Comparison of ENCODE assay signal across 8 mouse cellular contexts in genomic region chr19:16028746-16029252, GRCm38 (mm10). TPM values are rescaled to one million over a fixed set of nuclear protein-coding genes. Genes with fewer than 3 reads are reported as not detected.
DNase-seq lines count a peak whose midpoint lies in the region; ATAC-seq and TF ChIP-seq lines count a peak whose summit lies in the region.

No protein-coding gene starts in this region.

- ATAC-seq in embryonic facial prominence, embryonic 11.5 days (replicated peaks; ENCODE audit: insufficient number of reproducible peaks, low FRiP score, low TSS enrichment, low read depth) = no peak
- ATAC-seq in hindbrain, postnatal 0 days = peak; percentile 7; the same call in 1 of the 2 replicates
- peak; percentile 45; the same call in 1 of the 2 replicates for ATAC-seq in megakaryocyte-erythroid progenitor cell, adult 5-6 weeks (replicated peaks; ENCODE audit: low FRiP score, low TSS enrichment, poor library complexity, severe bottlenecking)

- peak overlapping the region; percentile 77 for H3K4me3 ChIP-seq in lung, adult 2 months (replicated peaks; ENCODE audit: extremely low read depth, low read depth, low read length)
- H3K4me3 ChIP-seq in embryonic facial prominence, embryonic 11.5 days (ENCODE audit: low read depth, low read length) = no peak overlapping the region
- H3K4me3 ChIP-seq in hindbrain, postnatal 0 days (ENCODE audit: low read length) = peak overlapping the region; percentile 19; the same call in 1 of the 2 replicates

- no peaks in the 10 kb centered on the region for H3K9me3 ChIP-seq in embryonic facial prominence, embryonic 11.5 days (replicated peaks; ENCODE audit: control insufficient read depth, low read length)
- no peaks in the 10 kb centered on the region for H3K9me3 ChIP-seq in hindbrain, postnatal 0 days (ENCODE audit: low read length)

- no peak overlapping the region for H3K27ac ChIP-seq in embryonic facial prominence, embryonic 11.5 days (replicated peaks; ENCODE audit: low read depth, low read length)
- no peak overlapping the region for H3K27ac ChIP-seq in hindbrain, postnatal 0 days

- no peak for TF ChIP-seq POLR2A in lung, adult 2 months (IDR thresholded peaks at IDR 0.05; ENCODE audit: borderline replicate concordance, extremely low read depth, low read depth, low read length)

- WGBS in lung, adult 2 months = 21% methylated on average over 5 of the region's 5 CpGs
- WGBS in embryonic facial prominence, embryonic 11.5 days = 61% methylated on average over 5 of the region's 5 CpGs
- 55% methylated on average over 5 of the region's 5 CpGs for WGBS in hindbrain, postnatal 0 days

- no peak for TF ChIP-seq CTCF in lung, adult 2 months (IDR thresholded peaks at IDR 0.05; ENCODE audit: insufficient read depth, low read length)
- no peak for TF ChIP-seq CTCF in hindbrain, postnatal 0 days (IDR thresholded peaks at IDR 0.05; ENCODE audit: low read depth)

- peak overlapping the region; percentile 30; the same call in 1 of the 2 replicates for H3K4me2 ChIP-seq in embryonic facial prominence, embryonic 11.5 days (ENCODE audit: low read depth, low read length)
- peak overlapping the region; percentile 43 for H3K4me2 ChIP-seq in hindbrain, postnatal 0 days (ENCODE audit: low read depth, low read length)

- no peak for DNase-seq in lung, adult 2 months
- no peak for DNase-seq in lung, adult 18-20 months
- DNase-seq in embryonic facial prominence, embryonic 11.5 days (ENCODE audit: low spot score) = no peak
- no peak for DNase-seq in hindbrain, postnatal 0 days (ENCODE audit: low spot score)
- no peak for DNase-seq in right cerebral cortex, postnatal 25 days
- no peak for DNase-seq in right cerebral cortex, postnatal 10 days (ENCODE audit: low spot score in 2 of 2)
- DNase-seq in spleen, adult 18-20 months = no peak

- H3K4me1 ChIP-seq in lung, adult 2 months (ENCODE audit: control insufficient read depth, insufficient read depth, low read length) = peaks cover 6% of the 10 kb centered on the region
- H3K4me1 ChIP-seq in embryonic facial prominence, embryonic 11.5 days (ENCODE audit: control insufficient read depth, insufficient read depth, low read length) = no peaks in the 10 kb centered on the region
- no peaks in the 10 kb centered on the region for H3K4me1 ChIP-seq in hindbrain, postnatal 0 days (ENCODE audit: insufficient read depth, low read length)

- H3K27me3 ChIP-seq in embryonic facial prominence, embryonic 11.5 days (ENCODE audit: control insufficient read depth, insufficient read depth, low read length) = no peaks in the 10 kb centered on the region
- H3K27me3 ChIP-seq in hindbrain, postnatal 0 days (ENCODE audit: insufficient read depth, low read length) = no peaks in the 10 kb centered on the region

- no peaks in the 10 kb centered on the region for H3K36me3 ChIP-seq in embryonic facial prominence, embryonic 11.5 days (replicated peaks; ENCODE audit: control insufficient read depth, insufficient read depth, low read depth, low read length)
- no peaks in the 10 kb centered on the region for H3K36me3 ChIP-seq in hindbrain, postnatal 0 days (ENCODE audit: insufficient read depth, low read length)

- no peak overlapping the region for H3K9ac ChIP-seq in embryonic facial prominence, embryonic 11.5 days (replicated peaks; ENCODE audit: low read length)
- no peak overlapping the region for H3K9ac ChIP-seq in hindbrain, postnatal 0 days (replicated peaks; ENCODE audit: low read length)

RNA-seq across cellular contexts. Expression of gene Cep78, which starts 44.0 kb away (rescaled TPM):
- 3.0 and 3.1 TPM in 2 replicates for polyA plus RNA-seq in lung, adult 2 months (2012; rRNA removed)
- polyA plus RNA-seq in embryonic facial prominence, embryonic 11.5 days (2014; fragmentation: Nextera tagmentation; extraction: Ambion mirVana) = 48.9 and 49.4 TPM in 2 replicates
- 15.5 and 28.0 TPM in 2 replicates for total RNA-seq in hindbrain, postnatal 0 days (2014; rRNA removed)
- 20.9 and 22.8 TPM in 2 replicates for polyA plus RNA-seq in hindbrain, postnatal 0 days (2015; fragmentation: Nextera tagmentation; extraction: Ambion mirVana)
- 23.0 and 29.4 TPM in 2 replicates for total RNA-seq in megakaryocyte-erythroid progenitor cell, adult 5-6 weeks (2014; fragmentation: Nextera tagmentation)
- total RNA-seq in megakaryocyte-erythroid progenitor cell, adult 5-6 weeks (2017) = 25.7 and 25.8 TPM in 2 replicates
